Mouse (Mus musculus): ENCODE measurements around the gene Apoc2.

Gene Apoc2

DNA sequence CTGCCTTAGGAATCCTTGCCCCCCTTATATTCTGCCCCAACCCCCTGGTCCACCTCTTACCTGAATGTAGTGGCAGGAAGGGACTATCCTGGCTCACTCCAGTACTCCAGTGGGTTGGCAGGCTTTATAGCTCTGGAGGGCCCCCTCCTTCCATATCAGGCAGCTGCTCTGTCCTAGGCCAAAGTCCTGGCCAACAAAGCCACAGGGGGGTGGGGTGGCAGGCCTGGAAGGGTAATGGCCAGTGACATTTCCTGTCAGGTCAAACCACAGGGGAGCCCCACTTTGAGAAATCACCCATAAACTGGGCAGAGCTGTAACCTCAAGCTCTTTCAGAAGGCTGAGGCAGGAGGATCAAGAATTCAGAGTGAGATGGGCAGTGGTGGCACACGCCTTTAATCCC is 1.1 kb downstream of the Apoc2 start:
- DNase-seq = no peak

GRCm38 (mm10) chr7:19675824-19676223 is 1.9 kb downstream of the Apoc2 start:
- no peak for DNase-seq

- no peak for DNase-seq
These were observed 4.5 kb downstream of the Apoc2 start for GRCm38 (mm10) chr7:19673083-19673699.

GRCm38 (mm10) chr7:19671511-19671910 is 6.2 kb downstream of the Apoc2 start:
- DNase-seq = no peak

GRCm38 (mm10) chr7:19668947-19669721 is 8.6 kb downstream of the Apoc2 start:
- peak; percentile 94 to 95 for DNase-seq

GRCm38 (mm10) chr7:19667434-19667833 is 10.3 kb downstream of the Apoc2 start:
- DNase-seq = peak; percentile 43 to 45

GRCm38 (mm10) chr7:19666750-19667149 is 11.0 kb downstream of the Apoc2 start:
- DNase-seq = peak; percentile 13 to 24

DNA sequence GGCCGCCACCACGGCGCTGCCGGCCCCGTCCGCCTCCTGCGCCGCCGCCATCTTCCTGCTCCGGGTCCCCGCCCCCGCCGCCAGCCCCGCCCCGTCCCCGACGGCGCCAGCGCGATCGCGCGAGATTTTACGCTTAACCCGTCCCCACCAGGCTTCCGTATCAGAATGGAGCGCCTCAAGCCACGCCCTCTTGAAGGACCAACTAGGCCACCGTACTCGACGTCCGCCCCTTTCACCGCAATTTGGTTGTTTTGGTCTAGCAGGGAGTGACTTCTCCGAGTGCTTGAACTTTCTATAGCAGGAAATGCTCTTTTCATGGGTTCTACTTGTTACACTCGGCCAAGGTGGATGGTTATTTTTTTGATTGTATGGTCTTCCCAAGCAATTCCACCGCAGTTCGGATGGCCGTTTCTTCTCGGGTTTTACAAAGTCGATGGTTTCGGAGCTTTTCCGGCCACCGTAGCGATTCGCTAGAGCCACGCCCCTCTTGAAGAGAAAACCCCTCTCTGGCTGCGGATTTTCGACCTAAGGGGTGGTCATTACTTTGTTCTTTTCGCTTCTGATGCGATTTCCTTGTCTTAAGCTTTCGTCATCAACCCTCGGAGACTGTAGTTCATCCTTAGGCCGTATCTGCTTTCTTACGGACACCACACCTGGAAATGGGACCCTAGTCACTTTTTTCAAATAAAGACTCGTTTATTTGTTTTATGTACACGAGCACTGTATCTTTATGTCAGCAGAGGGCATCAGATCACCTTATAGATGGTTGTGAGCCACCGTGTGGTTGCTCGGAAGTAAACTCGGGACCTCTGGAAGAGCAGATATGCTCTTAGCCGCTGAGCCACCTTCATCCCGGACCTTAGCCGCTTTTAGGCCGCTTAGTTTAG is 12.5 kb downstream of the Apoc2 start, which contains the start of gene Clptm1:
Gene Clptm1, minus strand, starts transcription at position 79 of the 887 bp plus-strand sequence.
- peak; percentile 97 for DNase-seq

DNA sequence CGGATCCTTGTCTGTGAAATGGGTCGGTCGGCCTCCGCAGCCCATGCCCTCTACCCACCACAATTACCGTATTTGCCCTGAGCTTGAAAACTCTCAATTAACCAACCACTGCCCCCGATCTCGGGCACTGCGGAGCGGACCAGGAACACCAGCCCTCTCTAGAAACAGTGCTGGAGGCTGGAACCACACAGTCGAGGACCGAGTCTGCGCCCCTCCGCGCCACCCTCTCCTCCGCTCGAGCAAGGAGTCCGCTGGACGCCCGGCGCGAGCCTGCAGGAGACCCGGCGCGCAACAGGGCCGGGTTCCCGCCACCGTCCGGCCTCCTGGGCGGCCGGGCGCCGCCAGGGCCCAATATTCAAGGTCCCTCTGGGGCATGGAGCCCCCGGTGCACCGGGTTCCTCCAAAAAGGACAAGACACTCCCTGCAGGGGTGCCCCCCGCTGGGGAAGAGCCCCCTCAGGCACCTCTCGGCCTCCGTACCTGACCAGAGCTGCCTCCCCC is 13.2 kb downstream of the Apoc2 start:
- no peak for DNase-seq

DNA sequence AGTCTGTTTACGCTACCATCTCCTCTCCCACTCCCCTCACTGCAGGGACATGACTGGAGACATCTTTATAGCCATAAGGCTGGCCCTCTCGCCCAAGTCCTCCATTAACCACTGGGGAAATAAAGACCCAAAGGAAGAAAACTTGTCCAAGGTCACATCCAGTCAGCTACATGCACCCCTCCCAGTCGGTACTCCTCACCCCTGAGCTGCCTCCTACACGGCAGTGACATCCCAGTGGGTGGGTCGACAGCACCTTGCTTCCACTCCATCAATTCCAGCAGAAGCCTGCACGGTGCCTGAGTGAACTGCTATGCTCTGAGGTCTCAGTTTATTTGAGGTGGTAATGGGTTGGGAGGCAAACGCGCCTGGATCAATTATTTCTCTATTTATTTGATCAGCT is 13.8 kb downstream of the Apoc2 start:
- no peak for DNase-seq

- DNase-seq = no peak
These were observed 25.1 kb downstream of the Apoc2 start for GRCm38 (mm10) chr7:19652614-19653013.

DNA sequence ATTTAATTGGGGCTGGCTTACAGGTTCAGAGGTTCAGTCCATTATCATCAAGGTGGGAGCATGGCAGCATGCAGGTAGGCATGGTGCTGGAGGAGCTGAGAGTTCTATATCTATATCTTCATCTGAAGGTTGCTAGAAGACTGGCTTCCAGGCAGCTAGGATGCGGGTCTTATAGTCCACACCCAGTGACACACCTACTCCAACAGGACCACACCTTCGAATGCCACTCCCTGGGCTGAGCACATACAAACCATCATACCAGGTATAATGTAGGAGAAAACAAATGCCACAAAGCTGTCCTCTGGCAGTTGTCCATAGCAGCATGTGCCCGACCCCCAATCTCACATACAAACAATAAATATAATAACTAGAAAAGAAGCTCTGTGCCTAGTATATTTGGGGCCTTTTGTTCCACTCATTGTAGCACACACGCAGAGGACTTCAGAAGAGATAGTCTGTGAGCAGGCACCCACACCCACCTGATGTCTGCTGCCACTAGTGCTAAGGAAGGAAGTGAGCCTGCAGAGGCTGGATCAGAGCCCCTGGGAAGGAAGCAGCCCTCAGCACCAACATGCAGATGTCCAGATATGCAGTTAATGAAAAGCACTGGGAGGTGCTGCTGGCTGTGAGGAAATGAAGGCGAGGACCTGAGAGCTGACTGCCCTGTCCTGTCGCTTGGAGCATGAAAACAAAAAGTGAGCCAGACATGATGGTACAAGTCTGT is 26.5 kb downstream of the Apoc2 start:
- DNase-seq = no peak

DNA sequence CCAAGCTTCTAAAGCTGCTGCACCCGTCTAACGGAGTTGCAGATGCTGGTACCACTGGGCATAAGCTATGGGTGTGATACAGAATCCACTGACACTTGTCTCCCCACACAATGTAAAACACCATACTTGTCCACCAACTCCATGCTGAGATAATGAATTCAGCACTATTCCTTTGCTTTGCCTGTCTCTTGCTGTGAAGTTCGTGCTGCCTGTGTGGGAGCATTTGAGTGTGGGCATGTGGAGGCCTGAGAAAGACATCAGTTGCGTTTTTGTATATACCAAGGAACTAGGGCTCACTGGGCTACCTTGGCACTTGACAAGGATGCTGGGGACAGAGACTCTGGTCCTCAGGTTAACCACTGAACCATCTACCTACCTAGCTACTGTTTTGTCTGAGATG is 36.5 kb downstream of the Apoc2 start:
- DNase-seq = no peak

DNA sequence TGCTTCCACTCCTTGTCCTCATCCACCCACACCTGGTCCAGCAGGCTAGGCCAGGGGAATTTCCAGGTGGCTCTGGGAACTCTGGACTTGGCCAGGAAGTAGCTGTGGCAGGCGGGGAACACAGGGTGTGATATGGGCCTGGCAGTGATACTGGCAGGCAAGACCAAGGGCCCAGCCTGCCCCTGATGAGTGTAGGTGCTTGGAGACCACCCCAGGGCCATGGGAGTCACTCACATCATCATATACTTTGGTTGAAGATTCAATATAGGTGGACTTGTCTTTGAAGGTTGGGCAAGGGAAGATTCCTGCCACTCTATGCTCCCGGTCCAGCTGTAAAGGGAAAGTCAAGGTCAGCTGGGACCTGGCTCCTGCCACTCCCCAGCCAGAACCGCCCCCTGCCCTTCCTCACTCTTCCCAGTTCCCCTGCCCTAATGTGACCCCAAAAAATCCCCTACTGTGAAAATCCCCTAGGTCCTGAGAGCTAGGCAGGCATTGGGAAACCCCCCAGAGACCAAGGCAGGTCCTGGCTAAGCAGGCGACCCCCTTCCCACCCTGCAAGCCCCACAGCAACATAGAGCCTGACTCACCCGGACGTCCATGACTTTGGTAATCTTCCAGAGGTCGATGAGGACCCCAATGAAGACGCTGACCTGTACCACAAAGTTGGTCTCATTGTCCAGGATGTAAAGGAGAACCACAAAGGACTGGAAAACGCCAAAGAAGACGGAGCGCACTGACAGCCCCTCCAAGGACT is 42.5 kb downstream of the Apoc2 start:
- DNase-seq = no peak

DNA sequence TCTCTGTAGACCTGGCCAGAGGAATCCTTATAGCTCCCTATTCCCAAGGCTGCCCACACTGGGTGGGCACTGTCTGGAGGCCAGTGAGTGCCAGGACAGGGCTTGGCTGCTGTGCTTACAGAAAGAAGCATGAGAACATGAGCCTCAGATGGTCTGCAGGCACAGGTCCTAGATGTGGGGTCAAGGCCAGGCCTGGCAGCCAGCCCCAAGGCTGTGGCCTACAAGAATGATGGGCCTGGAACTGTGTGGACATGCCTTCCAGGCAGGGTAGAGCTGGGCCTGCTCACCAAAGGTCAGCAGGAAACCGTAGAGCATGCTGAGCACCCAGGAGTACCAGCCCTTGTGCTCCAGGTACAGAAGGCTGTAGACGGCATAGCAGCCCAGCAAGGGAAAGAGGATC is 43.1 kb downstream of the Apoc2 start:
- no peak for DNase-seq

GRCm38 (mm10) chr7:19633855-19634254 is 43.9 kb downstream of the Apoc2 start:
- no peak for DNase-seq

GRCm38 (mm10) chr7:19633197-19633596 is 44.5 kb downstream of the Apoc2 start:
- no peak for DNase-seq

DNA sequence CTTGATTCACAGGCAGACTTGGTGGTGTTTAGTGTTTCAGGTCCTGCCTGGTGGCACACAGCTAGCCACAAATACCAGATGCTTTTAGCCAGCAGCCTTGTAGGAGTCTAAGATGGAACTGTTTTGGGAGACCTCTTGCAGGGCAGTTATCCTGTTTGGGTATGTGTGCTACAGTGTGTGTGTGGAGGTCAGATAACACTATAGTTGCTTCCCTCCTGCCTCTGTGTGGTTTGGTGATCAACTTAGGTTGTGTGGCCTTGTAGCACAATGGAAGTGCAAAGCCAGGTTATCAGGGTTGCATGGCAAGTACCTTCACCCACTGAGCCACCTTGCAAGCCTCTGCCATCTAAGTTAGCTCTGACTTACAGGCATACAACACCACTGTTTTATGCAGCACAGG is 45.0 kb downstream of the Apoc2 start:
- DNase-seq = no peak

GRCm38 (mm10) chr7:19632275-19632674 is 45.5 kb downstream of the Apoc2 start:
- DNase-seq = no peak

GRCm38 (mm10) chr7:19629361-19629734 is 48.4 kb downstream of the Apoc2 start, which contains the start of gene Relb:
TSS of gene Relb (minus strand) at chr7:19629438.
- DNase-seq = peak; percentile 98

- peak; percentile 98 to 99 for DNase-seq
These were observed 49.0 kb downstream of the Apoc2 start for GRCm38 (mm10) chr7:19628536-19629360.

Data from B cell, adult 2 months (primary cell).